Mouse (Mus musculus): ENCODE measurements around the gene Gm11084. TPM values are rescaled to one million over a fixed set of nuclear protein-coding genes. Genes with fewer than 3 reads are reported as not detected.

Gm11084 gene
- total and polyA plus RNA-seq, 2 experiments: not detected

GRCm38 (mm10) chr2:72952979-72953378 lies 33.5 kb downstream of the Gm11084 start:
- Histone ChIP-seq H3K27me3 (ENCODE audit: control insufficient read depth, insufficient read depth, low read length) (no peaks in the 10 kb centered on the region), H3K27ac (replicated peaks; ENCODE audit: insufficient read depth, low read depth, low read length) (no peak overlapping the region), H3K36me3 (ENCODE audit: control insufficient read depth, insufficient read depth, low read length) (peaks cover 8% of the 10 kb centered on the region), H3K9ac (ENCODE audit: low read depth, low read length) (no peak overlapping the region), H3K79me2 (ENCODE audit: control insufficient read depth, insufficient read depth, low read length) (peaks cover 21% of the 10 kb centered on the region; the same call in 1 of the 2 replicates), H3K4me3 (ENCODE audit: insufficient read depth, low read depth, low read length) (no peak overlapping the region), H3K4me1 (ENCODE audit: control insufficient read depth, insufficient read depth, low read length) (peaks cover 2% of the 10 kb centered on the region; the same call in 1 of the 2 replicates)
- no peak for DNase-seq (ENCODE audit: extremely low read depth, low read depth, low spot score)
- TF ChIP-seq POLR2A (IDR thresholded peaks at IDR 0.05; ENCODE audit: extremely low read depth, insufficient read depth, low read length) (no peak), CTCF (IDR thresholded peaks at IDR 0.05; ENCODE audit: low read depth, low read length) (no peak)
- 95% methylated on average over 3 of the region's 3 CpGs for WGBS

GRCm38 (mm10) chr2:72935937-72936336 lies 50.6 kb downstream of the Gm11084 start:
- Histone ChIP-seq H3K9ac (ENCODE audit: low read depth, low read length) (no peak overlapping the region), H3K79me2 (ENCODE audit: control insufficient read depth, insufficient read depth, low read length) (no peaks in the 10 kb centered on the region), H3K4me3 (ENCODE audit: insufficient read depth, low read depth, low read length) (no peak overlapping the region), H3K4me1 (ENCODE audit: control insufficient read depth, insufficient read depth, low read length) (no peaks in the 10 kb centered on the region), H3K27me3 (ENCODE audit: control insufficient read depth, insufficient read depth, low read length) (no peaks in the 10 kb centered on the region), H3K36me3 (ENCODE audit: control insufficient read depth, insufficient read depth, low read length) (peaks cover 18% of the 10 kb centered on the region), H3K27ac (replicated peaks; ENCODE audit: insufficient read depth, low read depth, low read length) (no peak overlapping the region)
- TF ChIP-seq POLR2A (IDR thresholded peaks at IDR 0.05; ENCODE audit: extremely low read depth, insufficient read depth, low read length) (no peak), CTCF (IDR thresholded peaks at IDR 0.05; ENCODE audit: low read depth, low read length) (no peak)
- DNase-seq (ENCODE audit: extremely low read depth, low read depth, low spot score): peak; percentile 29
- WGBS: 12% methylated on average over 1 of the region's 1 CpGs

- Histone ChIP-seq H3K4me3 (ENCODE audit: insufficient read depth, low read depth, low read length) (no peak overlapping the region), H3K4me1 (ENCODE audit: control insufficient read depth, insufficient read depth, low read length) (no peaks in the 10 kb centered on the region), H3K36me3 (ENCODE audit: control insufficient read depth, insufficient read depth, low read length) (peaks cover 3% of the 10 kb centered on the region), H3K79me2 (ENCODE audit: control insufficient read depth, insufficient read depth, low read length) (no peaks in the 10 kb centered on the region), H3K27me3 (ENCODE audit: control insufficient read depth, insufficient read depth, low read length) (no peaks in the 10 kb centered on the region), H3K9ac (ENCODE audit: low read depth, low read length) (no peak overlapping the region), H3K27ac (replicated peaks; ENCODE audit: insufficient read depth, low read depth, low read length) (no peak overlapping the region)
- no peak for DNase-seq (ENCODE audit: extremely low read depth, low read depth, low spot score)
- no peak for TF ChIP-seq POLR2A (IDR thresholded peaks at IDR 0.05; ENCODE audit: extremely low read depth, insufficient read depth, low read length)
- TF ChIP-seq CTCF (IDR thresholded peaks at IDR 0.05; ENCODE audit: low read depth, low read length): no peak
Measured at GRCm38 (mm10) chr2:72932186-72932585, 54.3 kb downstream of the Gm11084 start.

- Histone ChIP-seq H3K4me3 (ENCODE audit: insufficient read depth, low read depth, low read length) (no peak overlapping the region), H3K9ac (ENCODE audit: low read depth, low read length) (no peak overlapping the region), H3K79me2 (ENCODE audit: control insufficient read depth, insufficient read depth, low read length) (no peaks in the 10 kb centered on the region), H3K36me3 (ENCODE audit: control insufficient read depth, insufficient read depth, low read length) (no peaks in the 10 kb centered on the region), H3K27me3 (ENCODE audit: control insufficient read depth, insufficient read depth, low read length) (no peaks in the 10 kb centered on the region), H3K27ac (replicated peaks; ENCODE audit: insufficient read depth, low read depth, low read length) (no peak overlapping the region), H3K4me1 (ENCODE audit: control insufficient read depth, insufficient read depth, low read length) (no peaks in the 10 kb centered on the region)
- 91% methylated on average over 10 of the region's 10 CpGs for WGBS
- TF ChIP-seq POLR2A (IDR thresholded peaks at IDR 0.05; ENCODE audit: extremely low read depth, insufficient read depth, low read length): no peak
- TF ChIP-seq CTCF (IDR thresholded peaks at IDR 0.05; ENCODE audit: low read depth, low read length): no peak
- no peak for DNase-seq (ENCODE audit: extremely low read depth, low read depth, low spot score)
Measured at GRCm38 (mm10) chr2:72924981-72925380, 61.5 kb downstream of the Gm11084 start.

Other genes starting within 250 kb of the Gm11084 start
- 52.4 and 55.1 TPM in 2 replicates for gene Sp3, start 6.3 kb downstream of the Gm11084 start, total RNA-seq (2014; rRNA removed)
- 8.7 and 9.0 TPM in 2 replicates for gene Sp3, start 6.3 kb downstream of the Gm11084 start, polyA plus RNA-seq (2012; rRNA removed)
- gene Ola1, start 232.2 kb upstream of the Gm11084 start, total RNA-seq (2014; rRNA removed): 23.9 and 32.2 TPM in 2 replicates
- gene Ola1, start 232.2 kb upstream of the Gm11084 start, polyA plus RNA-seq (2012; rRNA removed): 3.9 and 5.5 TPM in 2 replicates